Mouse (Mus musculus) limb, embryonic 13.5 days (tissue): Measurements from ENCODE around the gene Rin2. TPM values are rescaled to one million over a fixed set of nuclear protein-coding genes. Genes with fewer than 3 reads are reported as not detected.

Experiments
- ATAC-seq: fragments of 200-750 bp; cut with Nextera tagmentation; 2 replicates; pipeline ENCODE4 v1.8.0; 2017; ENCODE audit warnings: low read depth, moderate number of reproducible peaks, moderate TSS enrichment; ENCODE audit not compliant: low FRiP score
- H3K27ac ChIP-seq: fragments of 300-500 bp; sonication (generic); 2 replicates; pipeline ENCODE4 v1.5.1; 2015; ENCODE audit warnings: inconsistent platforms, mild to moderate bottlenecking, moderate library complexity
- H3K27me3 ChIP-seq: fragments of 300-500 bp; sonication (generic); 2 replicates; pipeline ENCODE4 v1.6.1; 2015; ENCODE audit warnings: mild to moderate bottlenecking, inconsistent platforms
- H3K36me3 ChIP-seq: fragments of 300-500 bp; sonication (generic); 2 replicates; pipeline ENCODE4 v1.6.1; 2015; ENCODE audit warnings: inconsistent platforms, mild to moderate bottlenecking, moderate library complexity
- H3K4me1 ChIP-seq: fragments of 300-500 bp; sonication (generic); 2 replicates; pipeline ENCODE4 v1.6.1; 2015; ENCODE audit warnings: inconsistent platforms
- H3K4me2 ChIP-seq: fragments of 300-500 bp; sonication (generic); replicated peaks from 2 replicates; pipeline ENCODE4 v1.6.1; 2015; ENCODE audit warnings: inconsistent platforms, mild to moderate bottlenecking, moderate library complexity
- H3K4me3 ChIP-seq: fragments of 300-500 bp; sonication (generic); 2 replicates; pipeline ENCODE4 v1.5.1; 2015; ENCODE audit warnings: moderate library complexity, mild to moderate bottlenecking, inconsistent platforms
- H3K9ac ChIP-seq: fragments of 300-500 bp; sonication (generic); 2 replicates; pipeline ENCODE4 v1.6.1; 2015; ENCODE audit warnings: mild to moderate bottlenecking, inconsistent platforms
- H3K9me3 ChIP-seq: fragments of 300-500 bp; sonication (generic); 2 replicates; pipeline ENCODE4 v1.6.1; 2016; ENCODE audit warnings: inconsistent platforms
- WGBS: fragments of 180-500 bp; shearing (Covaris S2); methylation state at CpG from one replicate; pipeline ENCODE4 v1.1.7; 2015; 5-methylcytosine and 5-hydroxymethylcytosine counted together
- polyA plus RNA-seq: library from polyadenylated mRNA; unstranded; fragments of >200 nt; fragmentation: Nextera tagmentation; extraction: Ambion mirVana; gene quantifications from 2 replicates; pipeline ENCODE4 v1.2.1, GENCODE M21; 2015

Rin2 gene
- polyA plus RNA-seq, 1 experiment from 2014 or later = 53.5 TPM

DNA sequence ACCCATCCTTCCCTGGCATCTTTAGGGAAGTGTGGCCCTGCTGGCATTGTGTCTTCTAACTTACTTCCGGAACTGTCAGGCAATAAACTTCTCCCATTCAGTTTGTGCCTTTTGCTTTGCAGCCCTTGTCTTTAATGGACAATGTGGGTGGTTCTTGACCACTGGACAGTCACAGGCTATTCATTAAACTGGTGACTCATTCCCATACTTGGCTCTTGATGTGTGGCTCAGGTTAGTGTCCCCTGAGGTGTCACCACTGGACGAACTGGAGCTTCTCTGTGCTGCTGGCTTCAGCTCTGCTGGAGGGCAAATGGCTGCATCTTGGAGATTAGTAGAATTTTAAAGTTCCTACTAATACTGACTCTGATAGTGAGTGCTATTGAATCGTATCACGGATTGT, 11.0 kb downstream of the Rin2 start:
- H3K27me3 ChIP-seq = no peaks in the 10 kb centered on the region
- no peak for ATAC-seq
- no peaks in the 10 kb centered on the region for H3K36me3 ChIP-seq
- no peak overlapping the region for H3K9ac ChIP-seq
- peaks cover 29% of the 10 kb centered on the region for H3K4me1 ChIP-seq
- H3K4me2 ChIP-seq = no peak overlapping the region
- H3K9me3 ChIP-seq = no peaks in the 10 kb centered on the region
- WGBS = 86% methylated on average over 4 of the region's 4 CpGs
- no peak overlapping the region for H3K4me3 ChIP-seq
- H3K27ac ChIP-seq = no peak overlapping the region

GRCm38 (mm10) chr2:145691367-145692009, 16.5 kb downstream of the Rin2 start:
- no peak overlapping the region for H3K4me2 ChIP-seq
- H3K4me1 ChIP-seq = peaks cover 19% of the 10 kb centered on the region
- no peak overlapping the region for H3K9ac ChIP-seq
- H3K36me3 ChIP-seq = no peaks in the 10 kb centered on the region
- no peaks in the 10 kb centered on the region for H3K9me3 ChIP-seq
- ATAC-seq = no peak
- 86% methylated on average over 10 of the region's 10 CpGs for WGBS
- no peak overlapping the region for H3K4me3 ChIP-seq
- H3K27ac ChIP-seq = no peak overlapping the region
- H3K27me3 ChIP-seq = no peaks in the 10 kb centered on the region

DNA sequence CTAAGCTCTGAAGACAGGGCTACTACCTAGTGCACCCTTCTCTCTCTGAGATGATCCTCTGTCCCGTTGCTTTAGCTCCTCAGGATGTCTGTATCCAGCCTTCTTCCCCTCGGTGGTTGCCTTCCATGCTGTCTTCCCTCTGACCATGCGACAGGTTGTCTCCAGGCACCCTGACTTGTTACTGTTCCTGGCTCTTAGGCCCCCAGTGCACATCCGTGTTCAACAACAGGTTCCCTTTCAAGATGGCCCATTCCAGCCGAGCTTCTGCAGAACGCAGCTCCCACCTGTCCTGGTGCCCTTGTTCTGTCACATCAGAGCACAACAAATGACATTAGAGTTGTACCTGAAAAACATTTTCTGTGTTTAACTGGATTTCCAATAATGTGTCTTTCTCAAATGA, 22.1 kb downstream of the Rin2 start:
- 87% methylated on average over 6 of the region's 6 CpGs for WGBS
- H3K9ac ChIP-seq = no peak overlapping the region
- H3K4me1 ChIP-seq = peaks cover 6% of the 10 kb centered on the region; the same call in 1 of the 2 replicates
- H3K4me2 ChIP-seq = no peak overlapping the region
- H3K27me3 ChIP-seq = no peaks in the 10 kb centered on the region
- no peaks in the 10 kb centered on the region for H3K36me3 ChIP-seq
- no peak overlapping the region for H3K27ac ChIP-seq
- H3K9me3 ChIP-seq = no peaks in the 10 kb centered on the region
- no peak overlapping the region for H3K4me3 ChIP-seq
- ATAC-seq = no peak

GRCm38 (mm10) chr2:145699414-145700071, 24.5 kb downstream of the Rin2 start:
- Histone ChIP-seq H3K36me3 (no peaks in the 10 kb centered on the region), H3K4me3 (no peak overlapping the region), H3K27me3 (no peaks in the 10 kb centered on the region), H3K9me3 (no peaks in the 10 kb centered on the region), H3K4me2 (no peak overlapping the region), H3K4me1 (peaks cover 6% of the 10 kb centered on the region; the same call in 1 of the 2 replicates), H3K27ac (no peak overlapping the region), H3K9ac (no peak overlapping the region)
- 28% methylated on average over 6 of the region's 6 CpGs for WGBS
- ATAC-seq = peak; percentile 73; the same call in 1 of the 2 replicates

- no peak overlapping the region for H3K27ac ChIP-seq
- no peaks in the 10 kb centered on the region for H3K27me3 ChIP-seq
- 62% methylated on average over 8 of the region's 8 CpGs for WGBS
- H3K9me3 ChIP-seq = no peaks in the 10 kb centered on the region
- ATAC-seq = no peak
- H3K36me3 ChIP-seq = no peaks in the 10 kb centered on the region
- no peak overlapping the region for H3K9ac ChIP-seq
- H3K4me1 ChIP-seq = peaks cover 9% of the 10 kb centered on the region; the same call in 1 of the 2 replicates
- no peak overlapping the region for H3K4me3 ChIP-seq
- no peak overlapping the region for H3K4me2 ChIP-seq
Observed at GRCm38 (mm10) chr2:145700237-145700985, 25.4 kb downstream of the Rin2 start.

DNA sequence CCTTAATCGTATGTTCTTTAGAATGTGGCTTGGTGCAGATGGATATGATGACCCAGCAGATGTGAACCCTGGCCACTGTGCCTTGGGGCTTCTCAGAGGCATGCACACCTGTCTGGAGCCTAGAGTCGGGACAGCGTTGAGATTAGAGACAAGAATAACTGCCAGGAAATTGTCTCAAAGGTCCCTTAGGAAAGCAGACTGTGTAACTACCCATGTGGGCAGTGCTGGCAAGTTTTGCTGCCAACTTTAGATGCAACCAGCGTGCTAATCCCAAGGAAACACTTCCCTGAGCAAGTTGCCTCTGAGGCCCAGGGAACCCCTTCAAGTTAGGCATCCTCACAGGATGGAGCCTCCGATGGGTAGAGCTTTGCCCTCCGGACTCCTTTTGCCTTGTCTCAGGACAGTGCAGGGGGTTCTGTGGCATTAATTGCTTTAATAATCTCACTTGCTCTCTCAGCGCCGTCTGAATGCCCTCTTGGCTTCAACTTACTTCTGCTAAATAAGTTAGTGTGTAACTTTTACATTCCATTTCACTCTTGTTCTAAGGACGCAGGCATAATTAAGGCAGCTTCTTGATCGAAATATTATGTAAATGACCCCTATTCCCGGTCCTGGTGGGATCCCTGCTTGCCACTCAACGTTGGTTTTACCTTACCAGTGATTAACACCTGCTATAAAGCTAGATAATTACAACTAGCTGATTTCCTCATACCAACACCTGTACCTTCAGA, 26.8 kb downstream of the Rin2 start:
- ATAC-seq = no peak
- H3K4me3 ChIP-seq = no peak overlapping the region
- H3K4me2 ChIP-seq = no peak overlapping the region
- 73% methylated on average over 12 of the region's 12 CpGs for WGBS
- H3K27ac ChIP-seq = no peak overlapping the region
- no peaks in the 10 kb centered on the region for H3K36me3 ChIP-seq
- no peak overlapping the region for H3K9ac ChIP-seq
- no peaks in the 10 kb centered on the region for H3K27me3 ChIP-seq
- H3K9me3 ChIP-seq = no peaks in the 10 kb centered on the region
- peaks cover 9% of the 10 kb centered on the region; the same call in 1 of the 2 replicates for H3K4me1 ChIP-seq

- H3K9ac ChIP-seq = no peak overlapping the region
- H3K9me3 ChIP-seq = no peaks in the 10 kb centered on the region
- no peak overlapping the region for H3K4me2 ChIP-seq
- H3K4me1 ChIP-seq = peaks cover 11% of the 10 kb centered on the region
- H3K27ac ChIP-seq = no peak overlapping the region
- no peak for ATAC-seq
- no peak overlapping the region for H3K4me3 ChIP-seq
- H3K36me3 ChIP-seq = no peaks in the 10 kb centered on the region
- no peaks in the 10 kb centered on the region for H3K27me3 ChIP-seq
- 65% methylated on average over 7 of the region's 7 CpGs for WGBS
Observed at GRCm38 (mm10) chr2:145704738-145705137, 29.7 kb downstream of the Rin2 start.

GRCm38 (mm10) chr2:145709727-145710389, 34.8 kb downstream of the Rin2 start:
- peaks cover 8% of the 10 kb centered on the region for H3K4me1 ChIP-seq
- ATAC-seq = no peak
- H3K27ac ChIP-seq = no peak overlapping the region
- H3K9ac ChIP-seq = no peak overlapping the region
- no peak overlapping the region for H3K4me3 ChIP-seq
- 0 out of 2 replicates have a peak, but pooled peaks cover 5% of the 10 kb centered on the region for H3K36me3 ChIP-seq
- H3K9me3 ChIP-seq = no peaks in the 10 kb centered on the region
- H3K4me2 ChIP-seq = no peak overlapping the region
- H3K27me3 ChIP-seq = no peaks in the 10 kb centered on the region
- 58% methylated on average over 11 of the region's 11 CpGs for WGBS

GRCm38 (mm10) chr2:145711512-145711911, 36.5 kb downstream of the Rin2 start:
- ATAC-seq = no peak
- H3K9ac ChIP-seq = no peak overlapping the region
- no peak overlapping the region for H3K27ac ChIP-seq
- H3K4me1 ChIP-seq = peaks cover 5% of the 10 kb centered on the region; the same call in 1 of the 2 replicates
- no peaks in the 10 kb centered on the region for H3K27me3 ChIP-seq
- H3K4me2 ChIP-seq = no peak overlapping the region
- 0 out of 2 replicates have a peak, but pooled peaks cover 5% of the 10 kb centered on the region for H3K36me3 ChIP-seq
- H3K4me3 ChIP-seq = no peak overlapping the region
- WGBS = 60% methylated on average over 3 of the region's 3 CpGs
- no peaks in the 10 kb centered on the region for H3K9me3 ChIP-seq

GRCm38 (mm10) chr2:145712026-145712425, 37.0 kb downstream of the Rin2 start:
- ATAC-seq = no peak
- Histone ChIP-seq H3K4me3 (no peak overlapping the region), H3K4me1 (peaks cover 5% of the 10 kb centered on the region; the same call in 1 of the 2 replicates), H3K9ac (no peak overlapping the region), H3K9me3 (no peaks in the 10 kb centered on the region), H3K36me3 (0 out of 2 replicates have a peak, but pooled peaks cover 5% of the 10 kb centered on the region), H3K27me3 (no peaks in the 10 kb centered on the region), H3K27ac (no peak overlapping the region), H3K4me2 (no peak overlapping the region)
- WGBS = 19% methylated on average over 3 of the region's 3 CpGs

GRCm38 (mm10) chr2:145717539-145717938, 42.5 kb downstream of the Rin2 start:
- Histone ChIP-seq H3K9ac (no peak overlapping the region), H3K9me3 (no peaks in the 10 kb centered on the region), H3K36me3 (0 out of 2 replicates have a peak, but pooled peaks cover 5% of the 10 kb centered on the region), H3K27ac (no peak overlapping the region), H3K4me3 (no peak overlapping the region), H3K27me3 (no peaks in the 10 kb centered on the region), H3K4me1 (no peaks in the 10 kb centered on the region), H3K4me2 (no peak overlapping the region)
- no peak for ATAC-seq
- 88% methylated on average over 1 of the region's 1 CpGs for WGBS
